Mouse (Mus musculus) adrenal gland, adult 2 months (tissue): ENCODE data around the gene Defb26. TPM values are rescaled to one million over a fixed set of nuclear protein-coding genes. Genes with fewer than 3 reads are reported as not detected.

Source experiments
- DNase-seq: peaks from one replicate; pipeline ENCODE4 v3.0.0; 2021
- polyA plus RNA-seq: library from polyadenylated mRNA; depleted of rRNA; stranded (reverse); fragments of >200 nt; gene quantifications from 2 replicates; pipeline ENCODE4 v1.2.3, GENCODE M21; 2012; rRNA removed
- total RNA-seq, 2 experiments: library from RNA; stranded (reverse); gene quantifications; 2 replicates each; pipeline ENCODE4 v1.2.3; 2021

Gene Defb26
- total and polyA plus RNA-seq, 3 experiments: not detected

DNA sequence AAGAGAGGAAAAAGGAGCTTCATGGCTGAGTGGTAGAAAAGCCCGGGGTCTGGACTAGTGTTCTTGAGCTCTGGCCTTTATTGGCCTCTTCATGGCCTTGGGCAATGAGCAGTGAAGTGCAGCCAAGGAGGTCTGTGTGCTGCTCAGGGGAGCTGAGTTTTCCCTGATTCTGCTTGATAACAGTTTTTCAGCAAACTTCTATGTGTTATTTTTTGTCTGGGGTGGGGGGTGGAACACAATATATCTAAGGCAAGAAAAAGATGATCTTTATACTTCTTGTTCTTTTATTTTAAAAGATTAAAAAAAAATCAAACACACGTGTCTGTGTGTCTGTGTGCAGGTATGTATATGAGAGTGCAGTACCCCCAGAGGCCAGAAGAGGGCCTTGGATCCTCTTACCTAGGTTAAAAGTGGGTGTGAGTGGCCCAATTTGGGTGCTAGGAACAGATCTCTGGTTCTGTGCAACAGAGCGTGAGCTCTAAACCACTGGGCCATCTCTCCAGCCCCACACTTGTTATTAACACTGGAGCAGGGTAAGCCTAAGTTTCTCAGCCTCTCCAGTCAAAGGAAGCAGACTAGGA lies 46.8 kb downstream of the Defb26 start, which contains the start of gene Defb23:
TSS of gene Defb23 (minus strand) at position 51 of the 581 bp plus-strand sequence.
- no peak for DNase-seq

DNA sequence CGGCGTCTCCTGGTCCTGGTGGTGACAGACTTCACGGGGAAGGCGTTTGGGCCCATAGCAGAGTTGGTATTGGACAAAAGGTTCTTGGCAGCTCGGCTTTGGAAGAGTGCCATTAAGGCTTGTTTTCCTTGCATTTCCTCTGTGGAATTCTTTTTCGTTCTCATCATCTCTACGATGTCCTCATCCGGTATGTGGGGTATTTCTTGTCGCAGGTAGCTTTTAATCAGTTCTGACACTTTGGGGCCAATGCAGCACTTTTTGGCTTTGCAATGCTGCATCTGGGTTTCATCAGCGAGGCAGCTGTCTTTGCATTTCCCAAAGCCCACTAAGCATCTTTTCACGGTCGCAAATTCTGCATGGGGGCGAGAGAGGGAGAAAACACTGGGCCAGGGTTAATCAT lies 52.3 kb downstream of the Defb26 start:
- no peak for DNase-seq

Other genes starting within 250 kb of the Defb26 start
- 100 to 1,000 TPM; 121 to 162 TPM for gene Tbc1d20, start 217.9 kb downstream of the Defb26 start, total RNA-seq
- 63.3 and 69.8 TPM in 2 replicates for gene Tbc1d20, start 217.9 kb downstream of the Defb26 start, polyA plus RNA-seq
- gene Rbck1, start 179.0 kb downstream of the Defb26 start, total RNA-seq: 100 to 1,000 TPM; 103 to 107 TPM
- 328 and 381 TPM in 2 replicates for gene Rbck1, start 179.0 kb downstream of the Defb26 start, polyA plus RNA-seq
- gene Trib3, start 167.7 kb downstream of the Defb26 start, total RNA-seq: 10 to 100 TPM in 1 of 2 experiments, 1 to 10 TPM in 1; 2.8 to 23.9 TPM
- gene Trib3, start 167.7 kb downstream of the Defb26 start, polyA plus RNA-seq: 5.8 and 6.9 TPM in 2 replicates
- gene Nrsn2, start 135.1 kb downstream of the Defb26 start, total RNA-seq: 1 to 10 TPM; 3.9 to 5.0 TPM
- gene Nrsn2, start 135.1 kb downstream of the Defb26 start, polyA plus RNA-seq: 7.4 and 8.4 TPM in 2 replicates
- gene Sox12, start 113.6 kb downstream of the Defb26 start, total RNA-seq: 10 to 100 TPM in 1 of 2 experiments, 1 to 10 TPM in 1; 6.2 to 11.0 TPM
- 13.7 and 15.9 TPM in 2 replicates for gene Sox12, start 113.6 kb downstream of the Defb26 start, polyA plus RNA-seq
- 1 to 10 TPM; 5.4 to 7.8 TPM for gene Zcchc3, start 96.7 kb downstream of the Defb26 start, total RNA-seq
- gene Zcchc3, start 96.7 kb downstream of the Defb26 start, polyA plus RNA-seq: 3.3 and 3.7 TPM in 2 replicates
- under 1 TPM; 0.32 to 0.35 TPM for gene 6820408C15Rik, start 96.1 kb downstream of the Defb26 start, total RNA-seq
- gene 6820408C15Rik, start 96.1 kb downstream of the Defb26 start, polyA plus RNA-seq: 0.07 and 0.13 TPM in 2 replicates
- gene Defb23, start 47.1 kb downstream of the Defb26 start, total RNA-seq: not detected
- not detected in 2 replicates for gene Defb23, start 47.1 kb downstream of the Defb26 start, polyA plus RNA-seq
- not detected for gene Defb20, start 34.6 kb downstream of the Defb26 start, total RNA-seq
- gene Defb20, start 34.6 kb downstream of the Defb26 start, polyA plus RNA-seq: not detected in 2 replicates
- not detected for gene Defb22, start 21.6 kb downstream of the Defb26 start, total RNA-seq
- gene Defb22, start 21.6 kb downstream of the Defb26 start, polyA plus RNA-seq: not detected in 2 replicates
- not detected for gene Defb28, start 6.6 kb upstream of the Defb26 start, total RNA-seq
- not detected in 2 replicates for gene Defb28, start 6.6 kb upstream of the Defb26 start, polyA plus RNA-seq
- gene Defb29, start 28.4 kb upstream of the Defb26 start, total RNA-seq: not detected
- not detected in 2 replicates for gene Defb29, start 28.4 kb upstream of the Defb26 start, polyA plus RNA-seq
- not detected for gene Gm17416, start 57.6 kb upstream of the Defb26 start, total RNA-seq
- not detected in 2 replicates for gene Gm17416, start 57.6 kb upstream of the Defb26 start, polyA plus RNA-seq
- gene Defb21, start 61.1 kb upstream of the Defb26 start, total RNA-seq: not detected
- not detected in 2 replicates for gene Defb21, start 61.1 kb upstream of the Defb26 start, polyA plus RNA-seq
- gene Defb19, start 68.6 kb upstream of the Defb26 start, total RNA-seq: under 1 TPM in 1 of 2 experiments, not detected in 1; 0.90 TPM
- gene Defb19, start 68.6 kb upstream of the Defb26 start, polyA plus RNA-seq: not detected in 2 replicates
- gene Defb45, start 87.7 kb upstream of the Defb26 start, total RNA-seq: not detected
- gene Defb45, start 87.7 kb upstream of the Defb26 start, polyA plus RNA-seq: not detected in 2 replicates
- under 1 TPM in 1 of 2 experiments, not detected in 1; 0.73 TPM for gene Defb36, start 92.6 kb upstream of the Defb26 start, total RNA-seq
- gene Defb36, start 92.6 kb upstream of the Defb26 start, polyA plus RNA-seq: 0.86 and 0.95 TPM in 2 replicates
- gene Defb25, start 111.4 kb upstream of the Defb26 start, total RNA-seq: not detected
- gene Defb25, start 111.4 kb upstream of the Defb26 start, polyA plus RNA-seq: 1.0 TPM in 1 of 2 replicates, not detected in the other
- 10 to 100 TPM; 11.3 to 18.1 TPM for gene Rem1, start 115.3 kb upstream of the Defb26 start, total RNA-seq
- 11.9 and 21.0 TPM in 2 replicates for gene Rem1, start 115.3 kb upstream of the Defb26 start, polyA plus RNA-seq
- gene H13, start 157.8 kb upstream of the Defb26 start, total RNA-seq: 100 to 1,000 TPM; 164 to 202 TPM
- gene H13, start 157.8 kb upstream of the Defb26 start, polyA plus RNA-seq: 358 and 395 TPM in 2 replicates
- 10 to 100 TPM; 26.7 to 32.9 TPM for gene Mcts2, start 175.3 kb upstream of the Defb26 start, total RNA-seq
- gene Mcts2, start 175.3 kb upstream of the Defb26 start, polyA plus RNA-seq: 1.9 and 2.3 TPM in 2 replicates
- 10 to 100 TPM; 41.5 to 67.3 TPM for gene Id1, start 224.6 kb upstream of the Defb26 start, total RNA-seq
- 186 and 275 TPM in 2 replicates for gene Id1, start 224.6 kb upstream of the Defb26 start, polyA plus RNA-seq
- 1 to 10 TPM; 1.4 to 3.4 TPM for gene Cox4i2, start 242.5 kb upstream of the Defb26 start, total RNA-seq
- gene Cox4i2, start 242.5 kb upstream of the Defb26 start, polyA plus RNA-seq: 3.9 and 4.4 TPM in 2 replicates